Mouse (Mus musculus): ENCODE measurements around the gene Isg20.

GRCm38 (mm10) chr7:78942544-78942943, 29.3 kb downstream of the Isg20 start:
- TF ChIP-seq POLR2A (IDR thresholded peaks at IDR 0.05; ENCODE audit: low read depth, low read length) (no peak), CTCF (IDR thresholded peaks at IDR 0.05; ENCODE audit: borderline replicate concordance, insufficient read depth, low read length) (no peak)
